Mouse (Mus musculus) CH12.LX (cell line): Measurements from ENCODE around the gene Tmem251. TPM values are rescaled to one million over a fixed set of nuclear protein-coding genes. Genes with fewer than 3 reads are reported as not detected.

Source experiments
- DNase-seq: peaks from one replicate; pipeline ENCODE4 v3.0.0-alpha.2; 2013; ENCODE audit errors: extremely low read depth
- H3K27ac ChIP-seq: 2 replicates; pipeline ENCODE4 v1.5.1; 2012; ENCODE audit warnings: low read depth, mild to moderate bottlenecking, control low read depth, moderate library complexity; ENCODE audit not compliant: insufficient read depth
- H3K27me3 ChIP-seq: replicated peaks from 2 replicates; pipeline ENCODE3; 2012; ENCODE audit warnings: inconsistent platforms
- H3K36me3 ChIP-seq, 2 experiments: replicated peaks in 1 of 2; 2 replicates each; pipeline versions ENCODE3 to v1.6.1; 2012; ENCODE audit warnings: inconsistent platforms in 1 of 2, low read length in 1 of 2, mild to moderate bottlenecking in 1 of 2, mixed read lengths in 1 of 2, moderate library complexity in 1 of 2; ENCODE audit not compliant: control insufficient read depth in 1 of 2, insufficient read depth in 1 of 2
- H3K4me1 ChIP-seq, 2 experiments: 2 replicates each; pipeline ENCODE4 v1.6.1; 2012; ENCODE audit warnings: inconsistent platforms in 1 of 2, moderate library complexity in 1 of 2; ENCODE audit not compliant: insufficient read depth in 2 of 2, control insufficient read depth in 1 of 2
- H3K4me2 ChIP-seq: 2 replicates; pipeline ENCODE4 v1.6.1; 2012; ENCODE audit warnings: low read depth, mild to moderate bottlenecking, control low read depth; ENCODE audit not compliant: poor library complexity, insufficient read depth, severe bottlenecking
- H3K4me3 ChIP-seq, 3 experiments: fragments of 150-350 bp in 1 of 3; sonication (generic) in 1 of 3; replicated peaks in 1 of 3; 2 replicates each; pipeline versions ENCODE3 to v1.5.1; 2011 to 2012; ENCODE audit warnings: low read depth in 2 of 3, low read length in 2 of 3, mild to moderate bottlenecking in 2 of 3, moderate library complexity in 2 of 3, control low read depth in 1 of 3, improper control_type of control experiment in 1 of 3, inconsistent platforms in 1 of 3, mixed read lengths in 1 of 3; ENCODE audit not compliant: poor library complexity in 1 of 3
- H3K79me2 ChIP-seq: replicated peaks from 2 replicates; pipeline ENCODE4 v1.6.1; 2012; ENCODE audit warnings: mild to moderate bottlenecking, moderate library complexity; ENCODE audit not compliant: control insufficient read depth, poor library complexity, insufficient read depth, severe bottlenecking; ENCODE audit errors: extremely low read depth
- H3K9ac ChIP-seq: 2 replicates; pipeline ENCODE4 v1.6.1; 2012; ENCODE audit warnings: low read depth, mild to moderate bottlenecking, control low read depth, moderate library complexity; ENCODE audit not compliant: insufficient read depth
- H3K9me3 ChIP-seq: replicated peaks from 2 replicates; pipeline ENCODE3; 2012; ENCODE audit warnings: low read length, inconsistent platforms, mixed read lengths
- BHLHE40 ChIP-seq: IDR thresholded peaks from 2 replicates; pipeline ENCODE4 v1.6.1; 2011; ENCODE audit warnings: mild to moderate bottlenecking, low read depth, low read length, improper control_type of control experiment
- CHD1 ChIP-seq: IDR thresholded peaks from 2 replicates; pipeline ENCODE4 v1.6.1; 2012; ENCODE audit warnings: low read depth, low read length, improper control_type of control experiment, inconsistent platforms
- CHD2 ChIP-seq: IDR thresholded peaks from 2 replicates; pipeline ENCODE4 v1.6.1; 2011; ENCODE audit warnings: low read length, improper control_type of control experiment
- ELF1 ChIP-seq: IDR thresholded peaks from 2 replicates; pipeline ENCODE4 v1.6.1; 2014; ENCODE audit warnings: low read depth, mild to moderate bottlenecking, inconsistent platforms, low read length, improper control_type of control experiment
- EP300 ChIP-seq: IDR thresholded peaks from 2 replicates; pipeline ENCODE4 v1.6.1; 2011; ENCODE audit warnings: low read length, improper control_type of control experiment
- ETS1 ChIP-seq: conservative IDR thresholded peaks from 2 replicates; pipeline ENCODE4 v1.6.1; 2012; ENCODE audit warnings: low read depth, mild to moderate bottlenecking, inconsistent platforms, low read length, improper control_type of control experiment, moderate library complexity
- HCFC1 ChIP-seq: IDR thresholded peaks from 2 replicates; pipeline ENCODE4 v1.6.1; 2012; ENCODE audit warnings: low read depth, mild to moderate bottlenecking, inconsistent platforms, low read length, improper control_type of control experiment
- IRF4 ChIP-seq: IDR thresholded peaks from 2 replicates; pipeline ENCODE4 v1.6.1; 2014; ENCODE audit warnings: low read depth, mild to moderate bottlenecking, inconsistent platforms, low read length, improper control_type of control experiment
- JUN ChIP-seq: IDR thresholded peaks from 2 replicates; pipeline ENCODE4 v1.6.1; 2011; ENCODE audit warnings: low read depth, mild to moderate bottlenecking, low read length, improper control_type of control experiment, moderate library complexity; ENCODE audit not compliant: insufficient read depth
- JUND ChIP-seq: conservative IDR thresholded peaks from 2 replicates; pipeline ENCODE4 v1.6.1; 2011; ENCODE audit warnings: low read depth, low read length, improper control_type of control experiment
- KAT2A ChIP-seq: IDR thresholded peaks from 2 replicates; pipeline ENCODE4 v1.6.1; 2012; ENCODE audit warnings: low read length, improper control_type of control experiment, inconsistent platforms; ENCODE audit not compliant: insufficient replicate concordance
- MAFK ChIP-seq: IDR thresholded peaks from 2 replicates; pipeline ENCODE4 v1.6.1; 2011; ENCODE audit warnings: low read length, improper control_type of control experiment; ENCODE audit not compliant: insufficient replicate concordance
- MAZ ChIP-seq: IDR thresholded peaks from 2 replicates; pipeline ENCODE4 v1.6.1; 2012; ENCODE audit warnings: low read depth, mild to moderate bottlenecking, inconsistent platforms, low read length, improper control_type of control experiment, moderate library complexity
- MXI1 ChIP-seq: IDR thresholded peaks from 2 replicates; pipeline ENCODE4 v1.6.1; 2011; ENCODE audit warnings: mild to moderate bottlenecking, low read depth, low read length, improper control_type of control experiment
- NELFE ChIP-seq: IDR thresholded peaks from 2 replicates; pipeline ENCODE4 v1.6.1; 2011; ENCODE audit warnings: low read depth, low read length, improper control_type of control experiment
- NRF1 ChIP-seq: IDR thresholded peaks from 2 replicates; pipeline ENCODE4 v1.6.1; 2014; ENCODE audit warnings: low read depth, mild to moderate bottlenecking, inconsistent platforms, low read length, improper control_type of control experiment, moderate library complexity
- PAX5 ChIP-seq: IDR thresholded peaks from 2 replicates; pipeline ENCODE4 v1.6.1; 2012; ENCODE audit warnings: low read length, inconsistent platforms, mixed read lengths
- POLR2A ChIP-seq: IDR thresholded peaks from 2 replicates; pipeline ENCODE4 v1.6.1; 2011; ENCODE audit warnings: low read depth, mild to moderate bottlenecking, improper control_type of control experiment, low read length
- POLR2AphosphoS2 ChIP-seq: IDR thresholded peaks from 2 replicates; pipeline ENCODE4 v1.6.1; 2011; ENCODE audit warnings: low read depth, low read length, improper control_type of control experiment
- RAD21 ChIP-seq: IDR thresholded peaks from 2 replicates; pipeline ENCODE4 v1.6.1; 2011; ENCODE audit warnings: low read depth, mild to moderate bottlenecking, low read length, improper control_type of control experiment, moderate library complexity
- RCOR1 ChIP-seq: conservative IDR thresholded peaks from 2 replicates; pipeline ENCODE4 v1.6.1; 2012; ENCODE audit warnings: low read depth, mild to moderate bottlenecking, inconsistent platforms, low read length, improper control_type of control experiment
- SIN3A ChIP-seq: IDR thresholded peaks from 2 replicates; pipeline ENCODE4 v1.6.1; 2012; ENCODE audit warnings: low read length, improper control_type of control experiment, inconsistent platforms
- SMC3 ChIP-seq: IDR thresholded peaks from 2 replicates; pipeline ENCODE4 v1.6.1; 2011; ENCODE audit warnings: low read depth, low read length, improper control_type of control experiment
- TCF12 ChIP-seq: IDR thresholded peaks from 2 replicates; pipeline ENCODE4 v1.6.1; 2014; ENCODE audit warnings: low read depth, mild to moderate bottlenecking, inconsistent platforms, low read length, improper control_type of control experiment
- USF1 ChIP-seq: IDR thresholded peaks from 2 replicates; pipeline ENCODE4 v1.6.1; 2014; ENCODE audit warnings: low read depth, mild to moderate bottlenecking, inconsistent platforms, low read length, improper control_type of control experiment
- ZC3H11A ChIP-seq: IDR thresholded peaks from 2 replicates; pipeline ENCODE4 v1.6.1; 2012; ENCODE audit warnings: low read depth, mild to moderate bottlenecking, inconsistent platforms, low read length, improper control_type of control experiment
- ZMIZ1 ChIP-seq: IDR thresholded peaks from 2 replicates; pipeline ENCODE4 v1.6.1; 2012; ENCODE audit warnings: low read depth, mild to moderate bottlenecking, inconsistent platforms, low read length, improper control_type of control experiment
- dilution Hi-C: fragments of 300-500 bp; cut with MboI; formaldehyde crosslinking; loops from 2 replicates; pipeline ENCODE4 v1.14.3; 2020; ENCODE audit warnings: low sequenced_read_pairs; ENCODE audit not compliant: extremely low pct_unique_long_range_greater_than_20kb, extremely low pct_ligation_motif_present
- in situ Hi-C: fragments of 300-500 bp; cut with MboI; formaldehyde crosslinking; loops from 3 replicates; pipeline ENCODE4 v1.14.3; 2019; ENCODE audit warnings: low sequenced_read_pairs, low pct_ligation_motif_present, low pct_unique_long_range_greater_than_20kb, mixed read lengths
- polyA plus RNA-seq: library from polyadenylated mRNA; unstranded; fragments of >175 nt; gene quantifications from 2 replicates; pipeline ENCODE4 v1.2.1, GENCODE M21; 2012; ENCODE audit warnings: low read depth; ENCODE audit not compliant: insufficient read length
- total RNA-seq, 2 experiments: library from RNA; depleted of rRNA; stranded (reverse); fragments of 300-350 nt in 1 of 2; fragments of >200 nt in 1 of 2; gene quantifications; 2 replicates each; pipeline ENCODE4 v1.2.3; 2012 to 2014

The Tmem251 gene
- total and polyA plus RNA-seq, 3 experiments = 3.9 to 13.9 (median 11.1) TPM

DNA sequence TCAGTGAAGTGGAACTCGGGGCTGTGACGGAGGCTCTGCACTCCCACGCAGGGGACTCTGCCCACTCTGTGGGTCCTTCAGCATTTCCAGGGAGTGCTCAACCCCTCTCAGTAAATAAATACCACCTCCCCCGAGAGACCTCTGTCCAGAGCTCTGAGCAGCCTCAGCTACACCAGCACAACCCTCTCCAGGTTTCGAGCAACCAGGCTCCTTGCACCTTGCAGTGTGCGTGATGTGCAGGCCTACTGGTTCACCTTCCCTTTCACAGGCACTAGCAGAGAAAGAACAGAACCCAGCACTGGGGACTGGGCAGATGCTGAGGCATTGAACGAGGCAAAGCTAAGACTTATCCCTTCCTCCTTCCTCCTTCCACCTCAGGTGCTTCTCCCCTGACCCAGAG, 46.2 kb upstream of the Tmem251 start:
- peaks cover 48 to 98% of the 10 kb centered on the region in 2 experiments for H3K4me1 ChIP-seq
- TF ChIP-seq USF1 (no peak), JUN (no peak), RAD21 (no peak), ETS1 (no peak), NELFE (no peak)

DNA sequence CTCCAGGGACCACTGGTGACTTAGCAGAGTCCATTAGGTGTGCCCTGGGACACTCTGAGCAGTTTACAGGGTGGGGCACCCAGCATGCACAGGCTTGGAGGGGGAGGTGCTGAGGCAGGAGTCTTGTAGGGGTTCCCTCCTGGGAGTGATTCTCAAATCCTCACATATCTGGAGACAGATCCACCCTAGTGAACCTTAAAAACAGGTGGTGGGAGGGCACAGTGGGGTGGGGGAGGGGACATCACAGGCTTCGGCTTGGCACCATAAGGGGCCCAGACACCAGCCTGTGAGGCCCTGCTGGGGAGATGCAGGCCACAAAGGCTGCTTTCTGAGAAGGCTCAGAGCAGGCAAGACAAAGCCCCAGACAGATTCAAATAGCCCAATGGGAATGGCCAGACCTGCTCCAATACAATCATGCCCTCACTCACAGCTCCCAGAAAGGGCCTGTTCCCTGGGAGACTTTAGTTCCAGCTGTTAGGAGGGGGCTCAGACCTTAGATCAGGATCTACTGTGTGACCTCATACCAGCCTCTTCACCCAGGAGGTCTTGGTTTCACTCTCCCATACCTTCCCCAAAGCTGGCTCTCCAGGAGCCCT, 45.4 kb upstream of the Tmem251 start:
- peak overlapping the region; percentile 97 for H3K27ac ChIP-seq

More for the DNA sequence above, 46.2 kb upstream of the Tmem251 start:
- Histone ChIP-seq H3K4me2 (peak overlapping the region; percentile 79), H3K27ac (peak overlapping the region; percentile 97), H3K27me3 (no peaks in the 10 kb centered on the region), H3K79me2 (peaks cover 63% of the 10 kb centered on the region), H3K9me3 (no peaks in the 10 kb centered on the region), H3K4me3 (peak overlapping the region in 1 of 3 experiments; percentile 22), H3K36me3 (peaks cover 0 to 23% of the 10 kb centered on the region in 2 experiments), H3K9ac (peak overlapping the region; percentile 75; the same call in 1 of the 2 replicates)
- dilution Hi-C loops = no loop called here
- no peak for DNase-seq
- in situ Hi-C loops = loop anchor here (10.0 kb wide), 1 partner anchor 53 kb away; no protein-coding TSS in a partner anchor

More for the DNA sequence above, 45.4 kb upstream of the Tmem251 start:
- no peak for TF ChIP-seq POLR2AphosphoS2
- no peak for TF ChIP-seq MAFK
- TF ChIP-seq ELF1 = no peak
- no peak for TF ChIP-seq SIN3A
- no peak for TF ChIP-seq PAX5
- TF ChIP-seq NRF1 = no peak
- no peak for TF ChIP-seq ZMIZ1
- TF ChIP-seq MXI1 = peak; percentile 50; the same call in 1 of the 2 replicates
- TF ChIP-seq RCOR1 = no peak
- TF ChIP-seq TCF12 = peak; percentile 60; the same call in 1 of the 2 replicates
- TF ChIP-seq ZC3H11A = no peak
- 0 out of 2 replicates have a peak, but pooled peaks have one; percentile 25 for TF ChIP-seq BHLHE40
- 0 out of 2 replicates have a peak, but pooled peaks have one; percentile 57 for TF ChIP-seq MAZ
- peak; percentile 26; the same call in 1 of the 2 replicates for TF ChIP-seq HCFC1
- TF ChIP-seq POLR2A = no peak
- TF ChIP-seq KAT2A = no peak
- 0 out of 2 replicates have a peak, but pooled peaks have one; percentile 32 for TF ChIP-seq ETS1
- peak; percentile 73 for TF ChIP-seq CHD2
- TF ChIP-seq NELFE = 0 out of 2 replicates have a peak, but pooled peaks have one; percentile 13
- TF ChIP-seq IRF4 = 0 out of 2 replicates have a peak, but pooled peaks have one; percentile 18
- no peak for TF ChIP-seq EP300
- no peak for TF ChIP-seq CHD1
- TF ChIP-seq SMC3 = no peak
- TF ChIP-seq JUND = no peak
- Histone ChIP-seq H3K79me2 (peaks cover 56% of the 10 kb centered on the region), H3K27me3 (no peaks in the 10 kb centered on the region), H3K4me1 (peaks cover 47 to 91% of the 10 kb centered on the region in 2 experiments), H3K4me2 (peak overlapping the region; percentile 79), H3K36me3 (peaks cover 0 to 16% of the 10 kb centered on the region in 2 experiments), H3K9me3 (no peaks in the 10 kb centered on the region), H3K9ac (peak overlapping the region; percentile 75), H3K4me3 (no peak overlapping the region)
- in situ Hi-C loops = loop anchor here (10.0 kb wide), 1 partner anchor 53 kb away; no protein-coding TSS in a partner anchor
- dilution Hi-C loops = no loop called here
- DNase-seq = no peak
